Mouse (Mus musculus): ENCODE data around the gene Erbb3.

GRCm38 (mm10) chr10:128601499-128601898 lies 12.0 kb upstream of the Erbb3 start:
- TF ChIP-seq POLR2A (IDR thresholded peaks at IDR 0.05; ENCODE audit: borderline replicate concordance, extremely low read depth, low read depth, low read length) (no peak), CTCF (IDR thresholded peaks at IDR 0.05; ENCODE audit: insufficient read depth, low read length) (no peak)

Measured in lung, adult 2 months (tissue).